Mouse (Mus musculus) liver, embryonic 18 days (tissue): ENCODE data around the gene Gm11758. TPM values are rescaled to one million over a fixed set of nuclear protein-coding genes. Genes with fewer than 3 reads are reported as not detected.

Experiments
- polyA plus RNA-seq: library from polyadenylated mRNA; depleted of rRNA; stranded (reverse); fragments of >200 nt; gene quantifications from 2 replicates; pipeline ENCODE4 v1.2.3, GENCODE M21; 2012; rRNA removed

The Gm11758 gene
- polyA plus RNA-seq, result not detected in 2 replicates

GRCm38 (mm10) chr4:73876166-73876565, at the start of gene Gm11758:
Gene Gm11758 (minus strand): TSS chr4:73876266.

GRCm38 (mm10) chr4:73920660-73921059, 44.6 kb upstream of the Gm11758 start, which contains the start of gene Gm11756:
Gene Gm11756 (minus strand): TSS chr4:73920760.

GRCm38 (mm10) chr4:73905853-73906252, 29.8 kb upstream of the Gm11758 start, which contains the start of gene Gm13871:
Gene Gm13871 (minus strand): TSS chr4:73905953.

GRCm38 (mm10) chr4:73891012-73891411, 14.9 kb upstream of the Gm11758 start, which contains the start of gene Gm11757:
Gene Gm11757 (minus strand): TSS chr4:73891112.

Other genes starting within 250 kb of the Gm11758 start
- not detected in 2 replicates for gene Gm11236, start 238.1 kb downstream of the Gm11758 start, polyA plus RNA-seq
- not detected in 2 replicates for gene Gm11239, start 207.9 kb downstream of the Gm11758 start, polyA plus RNA-seq
- not detected in 2 replicates for gene Gm428, start 192.8 kb downstream of the Gm11758 start, polyA plus RNA-seq
- gene Rasef, start 85.3 kb downstream of the Gm11758 start, polyA plus RNA-seq, result 0.05 and 0.07 TPM in 2 replicates
- not detected in 2 replicates for gene Gm11757, start 14.8 kb upstream of the Gm11758 start, polyA plus RNA-seq
- not detected in 2 replicates for gene Gm13871, start 29.7 kb upstream of the Gm11758 start, polyA plus RNA-seq
- not detected in 2 replicates for gene Gm11756, start 44.5 kb upstream of the Gm11758 start, polyA plus RNA-seq
- not detected in 2 replicates for gene 2310002L09Rik, start 74.6 kb upstream of the Gm11758 start, polyA plus RNA-seq
- gene Frmd3, start 137.2 kb upstream of the Gm11758 start, polyA plus RNA-seq, result 0.03 and 0.10 TPM in 2 replicates